Mouse (Mus musculus) liver, postnatal 0 days (tissue): ENCODE measurements around the gene Sfpq.

Source experiments
- CTCF ChIP-seq: sonication (generic); IDR thresholded peaks from 2 replicates; pipeline ENCODE4 v1.5.1; 2016; ENCODE audit warnings: antibody characterized with exemption, low read depth
- EP300 ChIP-seq: IDR thresholded peaks from 2 replicates; pipeline ENCODE4 v1.6.1; 2016; ENCODE audit warnings: antibody characterized with exemption, low read depth, mild to moderate bottlenecking

DNA sequence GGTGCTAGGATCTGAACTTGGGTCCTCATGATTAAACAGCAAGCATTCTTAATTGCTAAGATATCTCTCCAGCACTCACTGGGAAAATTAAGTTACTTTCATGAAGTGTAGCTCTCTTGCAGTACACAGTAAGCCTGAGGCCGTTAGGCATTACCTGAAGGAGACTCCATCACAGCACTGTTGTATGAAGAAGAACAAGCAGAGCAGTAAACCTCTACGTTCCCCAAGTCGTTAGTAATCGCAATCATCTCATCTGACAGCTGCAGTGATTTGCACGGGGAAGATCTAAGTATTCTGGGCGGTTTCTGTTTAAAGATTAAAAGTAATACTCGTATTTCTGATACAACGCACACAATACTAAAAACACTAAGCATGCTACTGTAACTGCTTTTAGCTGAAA lies 30.0 kb downstream of the Sfpq start:
- no peak for TF ChIP-seq CTCF
- TF ChIP-seq EP300: no peak
